Mouse (Mus musculus) brain, embryonic 14.5 days (tissue): ENCODE measurements at regions not wholly inside any gene's neighbourhood (a gene's known extent, or its start where the extent isn't known, plus 50 kb on each side); places are given as distances from the start of the nearest gene placed in this dataset.

Experiments
- DNase-seq: peaks from one replicate; pipeline ENCODE4 v3.0.0-alpha.2; 2011; ENCODE audit warnings: low read depth
- CTCF ChIP-seq: fragments of 200-500 bp; IDR thresholded peaks from 2 replicates; pipeline ENCODE4 v1.5.1; 2012; ENCODE audit warnings: inconsistent platforms, mild to moderate bottlenecking, moderate library complexity, borderline replicate concordance; ENCODE audit not compliant: insufficient read depth, insufficient read length; ENCODE audit errors: extremely low read depth
- POLR2A ChIP-seq: fragments of 200-500 bp; IDR thresholded peaks from 2 replicates; pipeline ENCODE4 v1.6.1; 2012; ENCODE audit warnings: mild to moderate bottlenecking, inconsistent platforms, borderline replicate concordance; ENCODE audit not compliant: poor library complexity, insufficient read depth, insufficient read length, severe bottlenecking; ENCODE audit errors: extremely low read depth

DNA sequence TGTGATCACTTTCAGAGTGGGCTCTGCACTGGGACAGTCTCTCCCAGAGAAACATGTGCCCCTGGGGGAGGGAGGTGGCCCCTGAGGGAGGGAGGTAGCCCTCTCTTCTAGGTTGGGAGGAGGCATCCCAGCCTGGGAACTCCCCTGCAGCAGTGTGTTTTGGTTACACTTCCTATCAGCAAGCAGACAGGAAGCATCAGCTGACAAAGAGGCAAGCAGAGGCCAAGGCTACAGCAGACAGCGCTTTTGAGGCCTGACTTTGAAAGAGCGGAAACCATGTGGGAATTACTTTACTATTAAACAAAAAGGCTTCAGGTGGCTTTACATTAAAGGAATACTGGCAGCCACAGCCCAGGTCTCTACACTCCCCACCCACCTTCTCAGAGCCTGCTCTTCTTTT is 244.8 kb downstream of the Gm11361 start:
- TF ChIP-seq CTCF (no peak), POLR2A (no peak)
- DNase-seq: peak; percentile 35

- DNase-seq: no peak
- no peak for TF ChIP-seq POLR2A
- TF ChIP-seq CTCF: no peak
Observed at GRCm38 (mm10) chr13:28500697-28501096, 243.4 kb downstream of the Gm11361 start.

- no peak for DNase-seq
- TF ChIP-seq POLR2A: no peak
- no peak for TF ChIP-seq CTCF
Observed at GRCm38 (mm10) chr13:28497483-28497882, 240.2 kb downstream of the Gm11361 start.

DNA sequence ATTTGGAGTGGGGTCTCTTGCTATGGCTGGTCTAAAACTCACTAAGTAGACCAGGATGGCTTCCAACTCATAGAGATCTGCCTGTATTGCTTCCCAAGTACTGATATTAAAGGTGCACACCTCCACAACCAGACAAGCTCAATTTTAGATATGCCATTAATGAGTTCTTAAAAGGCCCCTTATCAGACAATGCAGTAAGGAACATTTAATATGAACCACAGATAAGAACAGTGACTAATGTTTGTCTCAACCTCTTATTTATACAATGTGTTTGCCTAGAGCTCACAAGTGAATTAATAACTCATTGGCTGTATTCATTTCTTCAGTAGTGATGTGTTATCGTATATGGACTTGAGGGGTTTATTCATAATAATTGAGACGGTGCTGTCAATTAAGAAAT is 234.7 kb downstream of the Gm11361 start:
- TF ChIP-seq CTCF (no peak), POLR2A (no peak)
- DNase-seq: no peak

DNA sequence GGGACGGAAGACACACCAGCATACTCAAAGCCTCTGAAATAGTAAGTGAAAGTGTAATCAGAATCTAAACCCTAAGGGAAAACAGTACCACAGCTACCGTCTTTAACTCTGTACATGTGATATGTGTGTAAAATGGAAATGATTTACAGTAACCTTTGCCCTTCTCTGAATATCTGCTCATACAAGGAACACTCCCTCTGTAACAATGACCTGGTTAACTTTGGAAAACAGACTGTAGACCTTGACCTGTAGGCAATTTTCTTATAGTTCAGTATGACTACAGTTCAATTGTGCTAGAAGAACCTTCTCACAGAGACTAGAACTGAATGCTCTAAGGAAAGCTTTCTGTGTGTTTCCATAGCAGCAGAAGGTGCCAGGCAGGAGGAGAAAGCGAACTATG is 226.4 kb downstream of the Gm11361 start:
- DNase-seq: peak; percentile 40
- TF ChIP-seq CTCF: no peak
- no peak for TF ChIP-seq POLR2A

- no peak for TF ChIP-seq CTCF
- no peak for TF ChIP-seq POLR2A
- peak; percentile 95 for DNase-seq
Observed at GRCm38 (mm10) chr13:28481224-28481965, 224.1 kb downstream of the Gm11361 start.

DNA sequence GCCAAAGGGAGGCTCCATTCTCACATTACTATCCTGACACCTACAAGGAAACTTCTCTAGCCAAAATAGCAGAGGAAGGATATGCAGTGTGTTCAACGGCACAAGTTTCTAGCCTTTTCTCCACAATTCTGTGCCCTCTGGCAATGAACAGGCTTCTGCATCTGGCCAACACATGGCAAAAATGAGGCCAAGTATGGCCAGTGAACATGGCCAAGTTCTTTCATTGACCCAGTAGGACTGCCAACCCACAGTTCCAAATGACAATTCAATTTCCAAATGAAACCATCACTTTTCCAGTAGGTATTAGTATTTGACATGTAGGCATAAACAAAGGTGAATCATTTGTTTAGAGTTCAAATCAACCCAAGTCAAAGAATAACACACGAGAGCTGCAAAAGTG is 208.8 kb downstream of the Gm11361 start:
- TF ChIP-seq POLR2A: no peak
- TF ChIP-seq CTCF: no peak
- no peak for DNase-seq

DNA sequence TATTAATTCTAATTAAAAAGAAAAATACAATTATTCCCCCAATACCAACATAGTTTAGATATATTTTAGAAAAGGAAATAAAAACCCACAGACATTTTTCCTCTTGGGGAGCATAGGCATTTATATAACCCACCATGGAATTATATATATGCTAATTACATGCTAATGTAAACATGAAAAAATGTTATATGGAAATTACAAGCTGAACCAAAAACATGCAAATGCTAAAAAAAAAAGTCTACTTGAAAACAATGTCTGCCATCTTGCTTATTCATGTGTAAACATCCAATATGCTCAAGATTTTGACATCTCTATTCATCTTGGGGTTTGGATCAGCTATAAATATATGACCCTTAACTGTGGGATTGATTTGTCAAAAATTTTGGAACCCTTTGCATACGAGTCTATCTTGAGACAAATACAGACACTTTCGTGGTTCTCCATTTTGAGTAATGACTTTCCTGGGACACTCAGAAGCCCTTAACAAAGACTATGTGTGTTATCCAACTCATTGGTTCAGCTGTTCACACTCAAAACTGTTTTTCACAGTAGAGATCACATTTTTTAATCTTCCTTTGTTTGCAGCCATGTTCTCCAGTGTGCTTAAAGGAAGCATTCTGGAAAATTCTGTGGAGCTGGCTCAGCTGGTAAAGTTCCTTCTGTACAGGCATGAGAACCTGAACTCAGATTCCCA is 208.0 kb downstream of the Gm11361 start:
- TF ChIP-seq POLR2A: no peak
- TF ChIP-seq CTCF: no peak
- DNase-seq: peak; percentile 63

DNA sequence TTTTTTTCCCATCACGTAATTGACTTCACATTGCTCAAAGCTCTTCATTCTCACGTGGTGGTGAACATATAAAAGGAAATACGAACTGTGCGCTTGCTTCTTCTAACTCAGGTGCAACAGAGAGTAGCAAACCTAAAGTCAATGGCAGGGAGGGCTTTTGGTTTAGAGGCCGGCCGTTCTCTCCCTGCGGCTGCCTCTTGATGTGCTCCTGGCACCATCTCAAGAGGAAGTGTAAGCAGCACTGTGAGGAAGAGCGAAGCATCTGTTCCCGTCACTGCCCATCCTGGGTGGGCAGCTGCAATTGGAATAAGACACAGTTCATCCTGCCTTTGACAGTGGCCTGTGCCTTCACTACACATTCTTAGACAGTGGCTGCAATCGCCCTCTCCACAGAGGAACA is 204.0 kb downstream of the Gm11361 start:
- no peak for TF ChIP-seq POLR2A
- no peak for TF ChIP-seq CTCF
- DNase-seq: no peak

- TF ChIP-seq POLR2A: no peak
- TF ChIP-seq CTCF: no peak
Observed at GRCm38 (mm10) chr13:28457403-28457802, 200.1 kb downstream of the Gm11361 start.

GRCm38 (mm10) chr13:28455878-28456277 is 198.6 kb downstream of the Gm11361 start:
- TF ChIP-seq POLR2A (no peak), CTCF (no peak)
- DNase-seq: no peak

More at GRCm38 (mm10) chr13:28457403-28457802, 200.1 kb downstream of the Gm11361 start:
- no peak for DNase-seq

GRCm38 (mm10) chr13:28455016-28455415 is 197.7 kb downstream of the Gm11361 start:
- TF ChIP-seq CTCF (no peak), POLR2A (no peak)
- peak; percentile 55 for DNase-seq
